15 mouse cellular contexts compared by ENCODE assay signal in the genomic region with DNA sequence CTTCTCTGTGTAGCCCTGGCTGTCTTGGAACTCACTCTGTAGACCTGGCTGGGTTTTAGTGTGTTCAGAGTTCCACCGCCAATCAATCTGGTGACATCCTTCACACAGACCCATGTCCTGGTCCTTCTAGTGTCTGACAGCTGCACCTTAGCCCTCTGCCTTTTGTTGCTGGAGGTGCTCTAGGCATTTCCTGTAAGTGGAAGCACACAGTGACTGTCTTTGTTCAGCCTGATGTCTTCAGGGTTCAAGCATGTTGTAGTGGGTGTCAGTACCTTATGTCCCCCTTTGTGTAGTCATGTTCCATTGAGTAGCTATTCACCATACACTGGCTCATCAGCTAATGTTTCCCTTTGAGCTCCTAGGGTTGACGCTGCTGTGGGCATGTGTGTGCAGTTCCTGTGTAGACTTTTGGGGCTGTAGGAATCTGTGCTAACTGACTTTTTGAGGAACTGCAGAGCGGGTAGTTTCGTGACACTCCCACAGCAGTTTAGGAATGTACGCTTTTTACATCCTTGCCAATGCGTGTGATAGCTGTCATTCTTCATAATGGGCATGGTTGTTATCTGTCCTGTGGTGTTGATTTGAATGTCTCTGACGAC. TPM values are rescaled to one million over a fixed set of nuclear protein-coding genes. Genes with fewer than 3 reads are reported as not detected.
A peak's percentile ranks its signal among the peaks of the same experiment; 100 is the strongest.
DNase-seq lines count a peak whose midpoint lies in the region; ATAC-seq and TF ChIP-seq lines count a peak whose summit lies in the region.
"Had no signal": no experiment of that assay in that cellular context is flagged by ENCODE, and none has a peak within 500 bp of the region (broad histone marks: within the 10 kb centered on the region; RNA-seq: fewer than 3 reads in every experiment).

No protein-coding gene starts in this region.

- 0 out of 2 replicates have a peak overlapping the region, but pooled peaks have one; percentile 5 for H3K9ac ChIP-seq in heart, embryonic 13.5 days
- H3K9ac ChIP-seq: intestine, embryonic 15.5 days; liver, embryonic 12.5 days had no signal

- H3K4me2 ChIP-seq in heart, embryonic 13.5 days, result no peak overlapping the region
- H3K4me2 ChIP-seq: intestine, embryonic 15.5 days; liver, embryonic 12.5 days had no signal

- no peak overlapping the region for H3K4me3 ChIP-seq in heart, embryonic 13.5 days
- no peak overlapping the region for H3K4me3 ChIP-seq in spleen, adult 2 months (ENCODE audit: extremely low read depth, insufficient read depth, insufficient read length)
- H3K4me3 ChIP-seq: intestine, embryonic 15.5 days; liver, embryonic 12.5 days had no signal

- no peaks in the 10 kb centered on the region for H3K27me3 ChIP-seq in heart, embryonic 13.5 days (replicated peaks)
- H3K27me3 ChIP-seq in spleen, adult 2 months (ENCODE audit: control insufficient read depth, insufficient read depth, low read length), result no peaks in the 10 kb centered on the region
- H3K27me3 ChIP-seq: intestine, embryonic 15.5 days; liver, embryonic 12.5 days had no signal

- no peak for TF ChIP-seq POLR2A in spleen, adult 2 months (IDR thresholded peaks at IDR 0.05; ENCODE audit: low read depth, low read length)

- TF ChIP-seq CTCF in spleen, adult 2 months (IDR thresholded peaks at IDR 0.05; ENCODE audit: extremely low read depth, insufficient read depth, insufficient read length, insufficient replicate concordance), result no peak

- H3K4me1 ChIP-seq in heart, embryonic 13.5 days, result peaks cover 75% of the 10 kb centered on the region
- H3K4me1 ChIP-seq in spleen, adult 2 months (ENCODE audit: control insufficient read depth, insufficient read depth, insufficient read length), result peaks cover 34% of the 10 kb centered on the region; the same call in 1 of the 2 replicates

- WGBS in heart, embryonic 13.5 days, result 42% methylated on average over 7 of the region's 7 CpGs
- WGBS in spleen, adult 2 months, result 19% methylated on average over 7 of the region's 7 CpGs

- ATAC-seq in heart, embryonic 13.5 days (ENCODE audit: extremely low read depth, insufficient number of reproducible peaks, low FRiP score, low TSS enrichment), result no peak
- peak; percentile 56 for ATAC-seq in granulocyte monocyte progenitor cell, adult 5-6 weeks (replicated peaks; ENCODE audit: poor library complexity, severe bottlenecking)
- peak; percentile 33; the same call in 1 of the 2 replicates for ATAC-seq in neutrophil, adult 5-6 weeks (ENCODE audit: extremely low read depth, insufficient number of reproducible peaks, low FRiP score, poor library complexity, severe bottlenecking)
- ATAC-seq in activated CD4-positive, CD25-positive, alpha-beta regulatory T cell, adult 4 months, result no peak
- ATAC-seq: intestine, embryonic 15.5 days; liver, embryonic 12.5 days had no signal

- H3K9me3 ChIP-seq in heart, embryonic 13.5 days, result no peaks in the 10 kb centered on the region
- H3K9me3 ChIP-seq: intestine, embryonic 15.5 days had no signal

- peaks cover 19% of the 10 kb centered on the region for H3K36me3 ChIP-seq in heart, embryonic 13.5 days
- H3K36me3 ChIP-seq in spleen, adult 2 months (ENCODE audit: control insufficient read depth, insufficient read depth, low read length), result no peaks in the 10 kb centered on the region

- peak overlapping the region; percentile 13; the same call in 1 of the 2 replicates for H3K27ac ChIP-seq in heart, embryonic 13.5 days (replicated peaks)
- peak overlapping the region; percentile 70 for H3K27ac ChIP-seq in spleen, adult 2 months (ENCODE audit: insufficient read depth, low read length)
- H3K27ac ChIP-seq: intestine, embryonic 15.5 days; liver, embryonic 12.5 days had no signal

- DNase-seq in heart, adult 8-10 months (ENCODE audit: low spot score), result no peak
- DNase-seq in spleen, adult 2 months (ENCODE audit: low read depth in 1 of 2, low spot score in 2 of 2), result no peak
- no peak for DNase-seq in spleen, postnatal 10 days (ENCODE audit: low spot score in 2 of 2)
- no peak for DNase-seq in lung, postnatal 4 days
- DNase-seq: cerebellum, adult 18-20 months; kidney, postnatal 10 days; layer of hippocampus, postnatal 36 days; lung, postnatal 36 days; right cerebral cortex, postnatal 4 days had no signal

RNA-seq across cellular contexts. Expression of a gene that starts 17.9 kb away (rescaled TPM):
- polyA plus RNA-seq in heart, embryonic 13.5 days (2015; fragmentation: Nextera tagmentation; extraction: Ambion mirVana), result 17.5 and 21.1 TPM in 2 replicates
- total RNA-seq in heart, adult 8-10 months (2022), result 100 to 1,000 TPM in 3 of 4 experiments, 10 to 100 TPM in 1; 98.5 to 135 (median 109) TPM
- polyA plus RNA-seq in spleen, adult 2 months (2012; rRNA removed), result 54.3 and 60.7 TPM in 2 replicates
- total RNA-seq in granulocyte monocyte progenitor cell, adult 5-6 weeks (2014; fragmentation: Nextera tagmentation), result 24.6 and 38.5 TPM in 2 replicates
- 58.2 and 64.7 TPM in 2 replicates for total RNA-seq in granulocyte monocyte progenitor cell, adult 5-6 weeks (2017)
- total RNA-seq in neutrophil, adult 5-6 weeks (2017), result 226 and 236 TPM in 2 replicates
- 10 to 100 TPM; 23.8 to 33.8 TPM for polyA plus RNA-seq in activated CD4-positive, CD25-positive, alpha-beta regulatory T cell, adult 4 months (2017; shearing (Covaris generic))

Comparison
In these comparisons a context has a peak if more than half of its experiments do, and no peak if none do; other contexts are left out.
1. ATAC-seq: peak in granulocyte monocyte progenitor cell, adult 5-6 weeks (single experiment) and neutrophil, adult 5-6 weeks (single experiment); none in heart, embryonic 13.5 days (single experiment) and activated CD4-positive, CD25-positive, alpha-beta regulatory T cell, adult 4 months (single experiment).